Mouse (Mus musculus): ENCODE measurements at regions not wholly inside any gene's neighbourhood (a gene's known extent, or its start where the extent isn't known, plus 50 kb on each side); places are given as distances from the start of the nearest gene placed in this dataset.

DNA sequence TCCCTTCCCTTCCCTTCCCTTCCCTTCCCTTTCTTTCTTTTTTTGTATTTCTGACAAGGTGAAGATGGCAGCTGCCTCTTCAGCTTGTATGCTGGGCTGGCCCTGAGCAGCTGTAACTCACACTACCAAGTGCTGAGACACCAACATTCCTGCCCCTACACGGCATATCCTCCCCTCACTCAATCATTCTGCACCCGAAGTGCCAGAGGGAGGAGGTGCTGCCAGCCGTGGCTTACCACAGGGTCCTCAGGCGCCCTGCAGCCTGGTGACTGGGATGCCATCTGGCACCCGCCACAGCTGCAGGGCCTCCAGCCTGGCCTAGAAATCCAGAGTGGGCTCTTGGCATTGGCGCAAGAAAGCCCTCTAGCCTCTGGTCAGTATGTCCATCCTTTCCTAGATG is 84.4 kb upstream of the Bcl6 start:
- no peak for DNase-seq (ENCODE audit: low spot score)
- no peaks in the 10 kb centered on the region for H3K9me3 ChIP-seq (replicated peaks; ENCODE audit: control insufficient read depth, low read length)
- no peak overlapping the region for H3K4me3 ChIP-seq (ENCODE audit: low read depth, low read length)
- H3K9ac ChIP-seq (replicated peaks; ENCODE audit: low read depth, low read length), result no peak overlapping the region
- 58% methylated on average over 6 of the region's 6 CpGs for WGBS
- TF ChIP-seq CTCF (IDR thresholded peaks at IDR 0.05; ENCODE audit: low read depth) (no peak), EP300 (IDR thresholded peaks at IDR 0.05; ENCODE audit: low read depth) (no peak)
- no peak for ATAC-seq (ENCODE audit: insufficient read depth, low read depth)
- no peaks in the 10 kb centered on the region for H3K36me3 ChIP-seq (replicated peaks; ENCODE audit: control insufficient read depth, insufficient read depth, low read length)
- H3K4me2 ChIP-seq (ENCODE audit: low read depth, low read length), result no peak overlapping the region
- peaks cover 4% of the 10 kb centered on the region; the same call in 1 of the 2 replicates for H3K4me1 ChIP-seq (ENCODE audit: control insufficient read depth, insufficient read depth)
- H3K27ac ChIP-seq (ENCODE audit: low read depth), result no peak overlapping the region
- no peaks in the 10 kb centered on the region for H3K27me3 ChIP-seq (ENCODE audit: control insufficient read depth, insufficient read depth, low read length)

- H3K4me1 ChIP-seq (ENCODE audit: control insufficient read depth, insufficient read depth), result peaks cover 8% of the 10 kb centered on the region; the same call in 1 of the 2 replicates
- no peaks in the 10 kb centered on the region for H3K27me3 ChIP-seq (ENCODE audit: control insufficient read depth, insufficient read depth, low read length)
- no peaks in the 10 kb centered on the region for H3K36me3 ChIP-seq (replicated peaks; ENCODE audit: control insufficient read depth, insufficient read depth, low read length)
- no peak overlapping the region for H3K4me2 ChIP-seq (ENCODE audit: low read depth, low read length)
- H3K9me3 ChIP-seq (replicated peaks; ENCODE audit: control insufficient read depth, low read length), result no peaks in the 10 kb centered on the region
- ATAC-seq (ENCODE audit: insufficient read depth, low read depth) (no peak), DNase-seq (ENCODE audit: low spot score) (no peak)
- no peak overlapping the region for H3K27ac ChIP-seq (ENCODE audit: low read depth)
- no peak overlapping the region for H3K9ac ChIP-seq (replicated peaks; ENCODE audit: low read depth, low read length)
- TF ChIP-seq EP300 (IDR thresholded peaks at IDR 0.05; ENCODE audit: low read depth), result no peak
- TF ChIP-seq CTCF (IDR thresholded peaks at IDR 0.05; ENCODE audit: low read depth), result no peak
- 75% methylated on average over 5 of the region's 5 CpGs for WGBS
- H3K4me3 ChIP-seq (ENCODE audit: low read depth, low read length), result no peak overlapping the region
Measured at GRCm38 (mm10) chr16:24069411-24069810, 80.8 kb upstream of the Bcl6 start.

DNA sequence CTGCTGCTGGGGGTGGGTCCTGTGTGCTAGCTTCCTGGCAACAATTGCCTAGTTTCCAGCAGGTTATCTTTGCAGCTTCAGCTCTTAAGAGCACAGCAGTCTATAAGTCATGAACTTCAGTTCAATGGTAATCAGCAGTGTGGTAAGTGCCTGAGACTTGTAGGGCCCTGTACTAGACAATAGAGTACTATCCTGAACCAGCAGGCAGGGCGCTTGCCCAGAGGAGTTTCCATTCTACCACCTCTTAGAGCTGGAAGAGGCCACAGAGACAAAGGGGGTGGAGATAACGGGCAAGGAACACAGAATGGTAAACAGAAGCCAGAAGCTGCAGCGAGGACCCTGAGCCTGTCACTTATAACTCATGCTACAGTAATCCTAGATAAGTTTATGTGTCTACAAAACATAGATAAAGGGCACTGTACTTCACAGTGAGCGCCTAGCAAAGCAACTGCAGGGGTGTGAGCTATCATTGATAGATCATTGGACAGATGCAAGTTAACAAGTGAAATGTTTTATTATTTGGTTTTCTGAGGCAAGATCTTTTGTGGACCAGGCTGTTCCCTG is 79.7 kb upstream of the Bcl6 start:
- no peak; the same call in 1 of the 2 replicates for ATAC-seq (ENCODE audit: insufficient read depth, low read depth)
- Histone ChIP-seq H3K4me2 (ENCODE audit: low read depth, low read length) (no peak overlapping the region), H3K27ac (ENCODE audit: low read depth) (no peak overlapping the region), H3K27me3 (ENCODE audit: control insufficient read depth, insufficient read depth, low read length) (no peaks in the 10 kb centered on the region), H3K4me3 (ENCODE audit: low read depth, low read length) (no peak overlapping the region), H3K9ac (replicated peaks; ENCODE audit: low read depth, low read length) (no peak overlapping the region), H3K36me3 (replicated peaks; ENCODE audit: control insufficient read depth, insufficient read depth, low read length) (no peaks in the 10 kb centered on the region), H3K9me3 (replicated peaks; ENCODE audit: control insufficient read depth, low read length) (no peaks in the 10 kb centered on the region), H3K4me1 (ENCODE audit: control insufficient read depth, insufficient read depth) (peaks cover 8% of the 10 kb centered on the region; the same call in 1 of the 2 replicates)
- WGBS, result 16% methylated on average over 4 of the region's 4 CpGs
- peak; percentile 33 for DNase-seq (ENCODE audit: low spot score)
- TF ChIP-seq CTCF (IDR thresholded peaks at IDR 0.05; ENCODE audit: low read depth) (no peak), EP300 (IDR thresholded peaks at IDR 0.05; ENCODE audit: low read depth) (no peak)

DNA sequence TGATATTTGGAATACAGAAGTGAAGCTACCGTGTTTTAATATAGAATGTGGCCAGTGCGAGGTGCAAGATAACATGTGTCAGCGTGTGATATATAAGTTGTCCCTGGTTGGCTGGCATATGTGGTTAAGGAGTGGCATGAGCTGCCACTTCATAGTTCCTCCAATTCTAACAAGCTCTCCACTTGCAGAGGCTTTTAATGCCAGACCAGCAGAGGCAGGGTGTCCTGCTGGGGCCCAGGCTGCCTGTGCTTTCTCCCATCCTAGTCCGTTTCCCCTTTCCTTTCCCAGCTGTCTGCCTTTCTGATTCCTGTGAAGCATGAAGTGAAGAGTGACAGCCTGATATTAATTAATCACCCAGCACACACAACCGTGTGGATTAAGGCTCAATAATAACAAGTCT is 73.7 kb upstream of the Bcl6 start:
- H3K27ac ChIP-seq (ENCODE audit: low read depth), result no peak overlapping the region
- H3K4me1 ChIP-seq (ENCODE audit: control insufficient read depth, insufficient read depth), result peaks cover 8% of the 10 kb centered on the region; the same call in 1 of the 2 replicates
- DNase-seq (ENCODE audit: low spot score) (no peak), ATAC-seq (ENCODE audit: insufficient read depth, low read depth) (peak; percentile 33; the same call in 1 of the 2 replicates)
- 34% methylated on average over 5 of the region's 5 CpGs for WGBS
- no peak overlapping the region for H3K9ac ChIP-seq (replicated peaks; ENCODE audit: low read depth, low read length)
- no peak overlapping the region for H3K4me3 ChIP-seq (ENCODE audit: low read depth, low read length)
- H3K36me3 ChIP-seq (replicated peaks; ENCODE audit: control insufficient read depth, insufficient read depth, low read length), result no peaks in the 10 kb centered on the region
- no peak overlapping the region for H3K4me2 ChIP-seq (ENCODE audit: low read depth, low read length)
- no peaks in the 10 kb centered on the region for H3K27me3 ChIP-seq (ENCODE audit: control insufficient read depth, insufficient read depth, low read length)
- no peaks in the 10 kb centered on the region for H3K9me3 ChIP-seq (replicated peaks; ENCODE audit: control insufficient read depth, low read length)
- no peak for TF ChIP-seq EP300 (IDR thresholded peaks at IDR 0.05; ENCODE audit: low read depth)
- TF ChIP-seq CTCF (IDR thresholded peaks at IDR 0.05; ENCODE audit: low read depth), result no peak

- 75% methylated on average over 4 of the region's 4 CpGs for WGBS
- DNase-seq (ENCODE audit: low spot score) (no peak), ATAC-seq (ENCODE audit: insufficient read depth, low read depth) (no peak)
- peaks cover 8% of the 10 kb centered on the region; the same call in 1 of the 2 replicates for H3K4me1 ChIP-seq (ENCODE audit: control insufficient read depth, insufficient read depth)
- no peaks in the 10 kb centered on the region for H3K27me3 ChIP-seq (ENCODE audit: control insufficient read depth, insufficient read depth, low read length)
- TF ChIP-seq EP300 (IDR thresholded peaks at IDR 0.05; ENCODE audit: low read depth) (no peak), CTCF (IDR thresholded peaks at IDR 0.05; ENCODE audit: low read depth) (no peak)
- H3K36me3 ChIP-seq (replicated peaks; ENCODE audit: control insufficient read depth, insufficient read depth, low read length), result no peaks in the 10 kb centered on the region
- no peak overlapping the region for H3K4me3 ChIP-seq (ENCODE audit: low read depth, low read length)
- no peak overlapping the region for H3K9ac ChIP-seq (replicated peaks; ENCODE audit: low read depth, low read length)
- H3K27ac ChIP-seq (ENCODE audit: low read depth), result no peak overlapping the region
- no peak overlapping the region for H3K4me2 ChIP-seq (ENCODE audit: low read depth, low read length)
- H3K9me3 ChIP-seq (replicated peaks; ENCODE audit: control insufficient read depth, low read length), result no peaks in the 10 kb centered on the region
Measured at GRCm38 (mm10) chr16:24061496-24061895, 72.8 kb upstream of the Bcl6 start.

GRCm38 (mm10) chr16:24059090-24059600 is 70.5 kb upstream of the Bcl6 start:
- no peak overlapping the region for H3K4me3 ChIP-seq (ENCODE audit: low read depth, low read length)
- H3K4me1 ChIP-seq (ENCODE audit: control insufficient read depth, insufficient read depth), result peaks cover 8% of the 10 kb centered on the region; the same call in 1 of the 2 replicates
- H3K27ac ChIP-seq (ENCODE audit: low read depth), result no peak overlapping the region
- no peaks in the 10 kb centered on the region for H3K9me3 ChIP-seq (replicated peaks; ENCODE audit: control insufficient read depth, low read length)
- TF ChIP-seq CTCF (IDR thresholded peaks at IDR 0.05; ENCODE audit: low read depth) (no peak), EP300 (IDR thresholded peaks at IDR 0.05; ENCODE audit: low read depth) (no peak)
- no peak overlapping the region for H3K4me2 ChIP-seq (ENCODE audit: low read depth, low read length)
- no peak for DNase-seq (ENCODE audit: low spot score)
- H3K27me3 ChIP-seq (ENCODE audit: control insufficient read depth, insufficient read depth, low read length), result no peaks in the 10 kb centered on the region
- no peak for ATAC-seq (ENCODE audit: insufficient read depth, low read depth)
- H3K36me3 ChIP-seq (replicated peaks; ENCODE audit: control insufficient read depth, insufficient read depth, low read length), result no peaks in the 10 kb centered on the region
- WGBS, result 39% methylated on average over 4 of the region's 4 CpGs
- no peak overlapping the region for H3K9ac ChIP-seq (replicated peaks; ENCODE audit: low read depth, low read length)

All from heart, postnatal 0 days (tissue).